Mouse (Mus musculus): Measurements from ENCODE around the gene Krt8. TPM values are rescaled to one million over a fixed set of nuclear protein-coding genes. Genes with fewer than 3 reads are reported as not detected.

Gene Krt8
- polyA plus RNA-seq, 1 experiment from 2014 or later: 402 TPM

- ATAC-seq (ENCODE audit: low read depth): peak; percentile 93
- peaks cover 12% of the 10 kb centered on the region for H3K4me1 ChIP-seq (replicated peaks; ENCODE audit: control insufficient read depth, insufficient read depth, low read length)
- H3K36me3 ChIP-seq (ENCODE audit: control insufficient read depth, insufficient read depth, low read length): no peaks in the 10 kb centered on the region
- WGBS: 2% methylated on average over 15 of the region's 15 CpGs
- H3K27ac ChIP-seq (ENCODE audit: low read length): peak overlapping the region; percentile 63
- no peaks in the 10 kb centered on the region for H3K9me3 ChIP-seq (ENCODE audit: control insufficient read depth, low read length)
- H3K27me3 ChIP-seq (ENCODE audit: control insufficient read depth, insufficient read depth, low read depth, low read length): no peaks in the 10 kb centered on the region
- H3K4me2 ChIP-seq (ENCODE audit: low read depth, low read length): peak overlapping the region; percentile 52
- peak overlapping the region; percentile 45 for H3K9ac ChIP-seq (ENCODE audit: low read length)
- peak overlapping the region; percentile 32 for H3K4me3 ChIP-seq (ENCODE audit: low read length)
Measured at GRCm38 (mm10) chr15:101983949-101984601, 20.2 kb downstream of the Krt8 start.

DNA sequence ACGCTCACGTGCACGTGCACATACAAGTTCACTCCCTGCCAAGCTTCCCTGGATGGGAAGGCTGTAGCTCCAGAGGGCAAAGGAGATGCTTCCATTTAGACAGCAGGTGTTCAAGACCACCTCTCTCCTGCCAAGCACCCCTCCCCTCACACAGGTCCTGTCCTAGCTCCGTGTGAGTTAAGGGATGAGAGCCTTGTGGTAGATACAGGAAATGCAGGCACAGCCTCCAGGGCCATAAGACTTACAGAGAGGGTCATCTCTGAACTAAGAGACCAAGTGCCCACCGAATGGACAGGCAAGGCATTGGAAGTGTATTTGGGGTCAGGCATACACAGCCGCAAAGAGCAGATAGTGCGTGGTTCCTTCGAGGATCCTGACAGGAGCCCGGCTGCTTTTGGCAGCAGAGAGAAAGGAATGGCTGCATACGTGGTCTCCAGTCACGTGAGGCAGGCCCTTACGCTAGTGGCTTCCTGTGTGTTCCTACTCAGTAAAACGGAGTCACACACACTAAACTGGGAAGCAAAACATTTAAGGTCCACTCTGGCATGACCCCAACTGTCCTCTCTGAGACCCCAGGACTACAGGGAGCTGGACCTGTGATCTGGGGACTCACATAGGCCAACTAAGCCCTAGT is 20.9 kb downstream of the Krt8 start:
- ATAC-seq (ENCODE audit: low read depth): no peak

DNA sequence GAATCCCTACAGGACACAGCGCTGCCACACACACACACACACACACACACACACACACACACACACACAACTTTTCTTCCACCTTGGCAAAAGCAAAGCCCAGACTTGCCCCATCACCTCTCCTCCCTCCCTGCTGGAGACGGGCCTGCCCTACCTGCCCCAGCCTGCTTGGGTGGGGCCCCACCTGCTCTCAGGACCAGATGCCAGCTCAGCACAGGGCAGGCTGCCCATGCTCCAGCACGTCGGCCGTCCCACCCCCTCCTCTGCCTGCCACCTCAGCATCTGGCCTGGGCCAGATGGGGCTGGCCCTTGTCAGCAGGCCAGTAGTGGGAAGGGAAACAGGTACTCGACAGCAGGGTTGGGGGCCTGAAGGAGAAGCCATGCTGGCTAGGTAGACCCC is 23.4 kb downstream of the Krt8 start:
- Histone ChIP-seq H3K4me3 (ENCODE audit: low read length) (no peak overlapping the region), H3K9me3 (ENCODE audit: control insufficient read depth, low read length) (no peaks in the 10 kb centered on the region), H3K4me2 (ENCODE audit: low read depth, low read length) (no peak overlapping the region), H3K9ac (ENCODE audit: low read length) (0 out of 2 replicates have a peak overlapping the region, but pooled peaks have one; percentile 45), H3K27me3 (ENCODE audit: control insufficient read depth, insufficient read depth, low read depth, low read length) (no peaks in the 10 kb centered on the region), H3K4me1 (replicated peaks; ENCODE audit: control insufficient read depth, insufficient read depth, low read length) (peaks cover 33% of the 10 kb centered on the region), H3K27ac (ENCODE audit: low read length) (peak overlapping the region; percentile 70), H3K36me3 (ENCODE audit: control insufficient read depth, insufficient read depth, low read length) (no peaks in the 10 kb centered on the region)
- peak; percentile 51 for ATAC-seq (ENCODE audit: low read depth)
- 36% methylated on average over 6 of the region's 6 CpGs for WGBS

More for the DNA sequence above, 20.9 kb downstream of the Krt8 start:
- Histone ChIP-seq H3K9me3 (ENCODE audit: control insufficient read depth, low read length) (no peaks in the 10 kb centered on the region), H3K4me3 (ENCODE audit: low read length) (no peak overlapping the region), H3K9ac (ENCODE audit: low read length) (no peak overlapping the region; the same call in 1 of the 2 replicates), H3K4me1 (replicated peaks; ENCODE audit: control insufficient read depth, insufficient read depth, low read length) (peaks cover 12% of the 10 kb centered on the region), H3K27ac (ENCODE audit: low read length) (no peak overlapping the region), H3K36me3 (ENCODE audit: control insufficient read depth, insufficient read depth, low read length) (no peaks in the 10 kb centered on the region), H3K27me3 (ENCODE audit: control insufficient read depth, insufficient read depth, low read depth, low read length) (no peaks in the 10 kb centered on the region), H3K4me2 (ENCODE audit: low read depth, low read length) (peak overlapping the region; percentile 52)
- 69% methylated on average over 13 of the region's 13 CpGs for WGBS

DNA sequence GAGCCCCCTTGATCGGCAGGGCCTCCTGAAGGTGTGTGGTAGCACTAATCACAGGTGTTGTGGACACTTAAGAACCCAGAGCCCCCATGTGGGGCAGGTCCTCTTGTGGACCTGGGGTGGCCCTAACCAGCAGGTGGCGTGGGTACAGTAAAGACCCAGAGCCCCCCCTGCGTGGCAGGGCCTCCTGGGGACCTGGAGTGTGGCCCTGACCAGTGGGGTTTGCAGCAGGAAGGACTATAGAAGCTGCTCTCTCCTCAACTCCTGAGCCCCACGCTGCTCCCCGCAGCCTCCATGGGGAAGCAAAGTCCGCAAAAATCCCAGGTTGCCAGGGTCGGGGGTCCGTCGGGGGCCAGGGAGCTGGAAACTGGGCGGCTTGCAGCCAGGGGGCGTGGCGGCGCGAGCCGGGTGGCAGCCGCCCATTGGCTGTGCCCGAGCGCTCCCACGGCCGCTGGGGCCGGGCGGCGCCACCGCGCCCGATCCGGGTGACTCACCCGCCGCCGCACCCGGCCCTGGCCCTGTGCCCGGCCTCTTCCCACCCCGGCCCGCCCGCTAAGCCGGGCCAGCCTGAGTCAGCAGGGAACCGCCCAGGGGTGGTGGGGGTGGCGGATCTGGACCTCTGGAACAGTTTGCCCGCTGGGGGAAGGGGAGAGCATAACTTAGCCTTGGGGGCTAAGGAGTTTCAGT is 27.1 kb downstream of the Krt8 start:
- H3K9ac ChIP-seq (ENCODE audit: low read length): peak overlapping the region; percentile 71
- H3K36me3 ChIP-seq (ENCODE audit: control insufficient read depth, insufficient read depth, low read length): no peaks in the 10 kb centered on the region
- peaks cover 36% of the 10 kb centered on the region for H3K4me1 ChIP-seq (replicated peaks; ENCODE audit: control insufficient read depth, insufficient read depth, low read length)
- no peaks in the 10 kb centered on the region for H3K9me3 ChIP-seq (ENCODE audit: control insufficient read depth, low read length)
- 4% methylated on average over 33 of the region's 39 CpGs for whole genome bisulfite sequencing
- peak overlapping the region; percentile 35 for H3K4me3 ChIP-seq (ENCODE audit: low read length)
- peak overlapping the region; percentile 65 for H3K4me2 ChIP-seq (ENCODE audit: low read depth, low read length)
- H3K27ac ChIP-seq (ENCODE audit: low read length): peak overlapping the region; percentile 88
- H3K27me3 ChIP-seq (ENCODE audit: control insufficient read depth, insufficient read depth, low read depth, low read length): no peaks in the 10 kb centered on the region; the same call in 1 of the 2 replicates
- ATAC-seq (ENCODE audit: low read depth): peak; percentile 93

DNA sequence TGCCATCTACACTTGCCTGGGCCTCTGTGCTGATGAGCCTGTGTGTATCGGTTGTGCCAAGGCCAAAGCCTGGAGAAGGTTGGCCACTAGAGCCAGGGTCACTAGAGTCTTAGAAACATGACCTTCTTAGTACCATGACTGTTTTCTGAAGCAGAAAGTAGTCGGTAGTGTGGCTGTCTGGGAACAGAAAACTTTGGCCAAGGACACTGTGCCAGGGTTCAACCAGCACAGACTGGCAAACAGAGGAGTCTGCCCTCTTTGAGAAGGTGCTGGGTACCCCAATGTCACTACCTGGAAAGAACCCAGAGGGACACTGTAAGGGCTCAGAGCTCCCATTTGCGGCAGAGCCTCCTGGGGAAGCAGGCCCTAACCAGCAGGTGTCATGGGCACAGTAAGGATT is 27.6 kb downstream of the Krt8 start:
- ATAC-seq (ENCODE audit: low read depth): no peak
- no peaks in the 10 kb centered on the region for H3K9me3 ChIP-seq (ENCODE audit: control insufficient read depth, low read length)
- peak overlapping the region; percentile 65 for H3K4me2 ChIP-seq (ENCODE audit: low read depth, low read length)
- H3K27me3 ChIP-seq (ENCODE audit: control insufficient read depth, insufficient read depth, low read depth, low read length): no peaks in the 10 kb centered on the region; the same call in 1 of the 2 replicates
- peaks cover 36% of the 10 kb centered on the region for H3K4me1 ChIP-seq (replicated peaks; ENCODE audit: control insufficient read depth, insufficient read depth, low read length)
- H3K36me3 ChIP-seq (ENCODE audit: control insufficient read depth, insufficient read depth, low read length): no peaks in the 10 kb centered on the region
- peak overlapping the region; percentile 71 for H3K9ac ChIP-seq (ENCODE audit: low read length)
- no peak overlapping the region for H3K4me3 ChIP-seq (ENCODE audit: low read length)
- H3K27ac ChIP-seq (ENCODE audit: low read length): peak overlapping the region; percentile 88
- WGBS: 35% methylated on average over 3 of the region's 3 CpGs

DNA sequence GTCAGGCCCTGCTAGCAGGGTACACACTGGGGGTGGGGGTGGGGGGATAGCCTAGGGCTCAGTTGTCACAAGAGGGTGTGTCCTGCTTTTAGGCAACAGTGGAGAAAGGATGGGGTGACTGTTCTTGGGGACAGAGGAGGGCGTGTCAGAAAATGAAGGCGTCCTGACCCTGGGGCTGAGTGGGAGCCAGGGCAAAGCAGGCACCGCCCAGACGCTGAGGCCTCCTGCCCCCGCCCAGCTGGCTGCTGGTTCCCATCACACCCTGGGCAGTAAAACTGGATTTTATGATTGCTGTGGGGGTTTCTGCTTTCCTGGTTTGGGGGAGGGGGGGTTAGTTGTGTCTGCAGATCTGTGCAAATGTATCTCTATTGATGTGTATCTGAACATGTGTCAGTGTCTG is 28.3 kb downstream of the Krt8 start:
- Histone ChIP-seq H3K4me2 (ENCODE audit: low read depth, low read length) (no peak overlapping the region), H3K4me3 (ENCODE audit: low read length) (no peak overlapping the region), H3K27me3 (ENCODE audit: control insufficient read depth, insufficient read depth, low read depth, low read length) (no peaks in the 10 kb centered on the region; the same call in 1 of the 2 replicates), H3K9me3 (ENCODE audit: control insufficient read depth, low read length) (no peaks in the 10 kb centered on the region), H3K36me3 (ENCODE audit: control insufficient read depth, insufficient read depth, low read length) (no peaks in the 10 kb centered on the region), H3K27ac (ENCODE audit: low read length) (peak overlapping the region; percentile 88), H3K4me1 (replicated peaks; ENCODE audit: control insufficient read depth, insufficient read depth, low read length) (peaks cover 36% of the 10 kb centered on the region), H3K9ac (ENCODE audit: low read length) (peak overlapping the region; percentile 49; the same call in 1 of the 2 replicates)
- whole genome bisulfite sequencing: 51% methylated on average over 5 of the region's 5 CpGs
- no peak for ATAC-seq (ENCODE audit: low read depth)

GRCm38 (mm10) chr15:101974083-101974845 is 30.0 kb downstream of the Krt8 start:
- Histone ChIP-seq H3K4me2 (ENCODE audit: low read depth, low read length) (no peak overlapping the region), H3K36me3 (ENCODE audit: control insufficient read depth, insufficient read depth, low read length) (no peaks in the 10 kb centered on the region), H3K4me3 (ENCODE audit: low read length) (no peak overlapping the region), H3K27ac (ENCODE audit: low read length) (peak overlapping the region; percentile 16), H3K9me3 (ENCODE audit: control insufficient read depth, low read length) (no peaks in the 10 kb centered on the region), H3K27me3 (ENCODE audit: control insufficient read depth, insufficient read depth, low read depth, low read length) (no peaks in the 10 kb centered on the region; the same call in 1 of the 2 replicates), H3K9ac (ENCODE audit: low read length) (0 out of 2 replicates have a peak overlapping the region, but pooled peaks have one; percentile 23), H3K4me1 (replicated peaks; ENCODE audit: control insufficient read depth, insufficient read depth, low read length) (peaks cover 38% of the 10 kb centered on the region)
- WGBS: 56% methylated on average over 15 of the region's 16 CpGs
- no peak for ATAC-seq (ENCODE audit: low read depth)

DNA sequence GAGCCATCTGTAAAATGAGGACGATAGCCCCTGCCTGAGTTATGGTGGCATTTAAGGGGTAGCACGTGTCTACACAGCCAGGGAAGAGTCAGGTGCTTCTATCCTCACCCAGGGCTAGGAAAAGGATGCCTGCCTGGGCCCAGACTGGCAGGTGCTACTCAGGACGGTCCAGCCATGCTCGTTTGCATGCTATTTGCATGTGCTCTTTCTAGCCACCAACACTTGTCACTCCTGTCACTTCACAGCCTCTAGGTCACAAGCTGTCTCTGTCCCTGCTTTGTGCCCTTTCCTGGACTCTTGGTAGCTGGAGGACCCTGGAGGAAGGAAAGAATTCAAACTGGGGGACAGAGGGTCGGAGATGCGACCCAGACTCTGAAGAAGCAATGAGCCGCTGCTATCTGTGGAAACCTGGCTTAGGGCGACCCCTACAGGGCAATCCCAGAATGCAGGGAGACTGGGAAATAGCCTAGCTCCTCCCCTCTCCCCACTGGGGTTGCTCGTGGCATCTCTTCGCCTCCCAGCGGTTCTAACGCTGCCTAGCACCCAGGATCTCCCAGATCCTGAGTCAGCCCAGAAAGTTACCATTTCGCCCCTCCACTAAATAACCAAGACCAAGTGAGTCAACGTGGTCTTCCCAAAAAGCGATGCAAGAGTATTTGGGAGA is 30.7 kb downstream of the Krt8 start:
- Histone ChIP-seq H3K27ac (ENCODE audit: low read length) (peak overlapping the region; percentile 16; the same call in 1 of the 2 replicates), H3K4me2 (ENCODE audit: low read depth, low read length) (no peak overlapping the region), H3K4me1 (replicated peaks; ENCODE audit: control insufficient read depth, insufficient read depth, low read length) (peaks cover 38% of the 10 kb centered on the region), H3K9ac (ENCODE audit: low read length) (no peak overlapping the region), H3K36me3 (ENCODE audit: control insufficient read depth, insufficient read depth, low read length) (no peaks in the 10 kb centered on the region), H3K4me3 (ENCODE audit: low read length) (no peak overlapping the region), H3K27me3 (ENCODE audit: control insufficient read depth, insufficient read depth, low read depth, low read length) (no peaks in the 10 kb centered on the region; the same call in 1 of the 2 replicates), H3K9me3 (ENCODE audit: control insufficient read depth, low read length) (no peaks in the 10 kb centered on the region)
- peak; percentile 35; the same call in 1 of the 2 replicates for ATAC-seq (ENCODE audit: low read depth)
- WGBS: 8% methylated on average over 15 of the region's 15 CpGs
